Mouse (Mus musculus): ENCODE measurements around the gene Alms1. TPM values are rescaled to one million over a fixed set of nuclear protein-coding genes. Genes with fewer than 3 reads are reported as not detected.
"Not testable (repeated sequence)": the region's sequence is repeated elsewhere in the genome, so short reads cannot be mapped to it uniquely, and the experiment has no call there.

The Alms1 gene
- under 1 TPM; 0.48 to 0.50 TPM for total RNA-seq (2021)
- long read RNA-seq, experiment 1, result 0 reads
- long read RNA-seq, experiment 2, result 0 reads

- peak; percentile 92 for DNase-seq (ENCODE audit: low spot score)
Observed at GRCm38 (mm10) chr6:85587396-85588143, at the start of gene Alms1. Gene Alms1, plus strand, starts transcription at chr6:85587531.

GRCm38 (mm10) chr6:85543351-85544175, 43.8 kb upstream of the Alms1 start:
- no peak for DNase-seq (ENCODE audit: low spot score)

DNA sequence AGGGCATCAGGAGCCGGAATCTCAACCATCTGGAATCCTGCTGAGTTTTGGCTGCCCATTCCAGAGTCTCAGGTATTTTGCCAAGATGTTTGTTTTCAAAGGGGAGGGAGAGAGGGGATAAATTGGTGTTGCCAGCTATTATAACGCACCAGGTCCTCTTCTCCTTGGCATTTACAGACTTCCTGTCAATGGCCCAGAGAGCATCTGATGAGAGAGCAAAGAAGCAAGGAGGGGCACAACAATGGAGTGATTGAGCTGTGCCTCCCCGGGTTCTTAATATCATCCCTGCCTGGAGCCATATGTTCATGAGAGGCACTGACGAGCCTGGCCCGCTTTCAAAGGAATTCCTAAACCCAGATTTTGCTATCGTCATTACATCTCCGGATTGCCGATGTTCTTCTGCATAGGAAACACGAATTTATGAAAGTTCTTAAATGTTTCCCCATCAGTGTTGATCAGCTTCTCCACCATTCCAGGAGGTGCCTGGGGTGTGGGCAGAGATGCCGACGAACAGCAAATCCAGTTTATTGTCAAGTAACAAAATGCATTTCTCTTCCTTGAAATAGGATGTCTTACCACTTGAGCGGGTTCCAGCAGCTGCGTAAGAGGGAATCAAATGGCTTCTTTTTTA, 43.0 kb upstream of the Alms1 start:
- DNase-seq (ENCODE audit: low spot score), result no peak

DNA sequence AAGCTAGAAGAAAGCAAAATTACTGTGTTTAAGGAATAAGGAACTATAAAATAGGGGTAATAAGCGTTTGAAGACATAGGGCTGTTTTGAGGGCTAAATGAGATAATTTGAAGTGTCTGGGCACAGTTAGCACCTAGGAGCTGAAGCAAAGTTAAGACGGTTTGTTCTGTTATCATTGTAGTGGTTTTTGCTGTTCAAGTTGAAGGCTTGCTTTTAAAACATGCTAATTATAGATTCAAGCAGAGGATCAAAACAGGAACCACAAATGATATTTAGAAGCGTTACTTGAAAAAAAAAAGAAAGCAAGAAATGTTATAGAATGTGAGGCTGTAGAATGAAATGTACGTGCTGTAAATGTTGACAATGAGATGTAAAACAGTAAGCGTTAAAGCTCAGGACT, 39.7 kb upstream of the Alms1 start:
- DNase-seq (ENCODE audit: low spot score), result no peak

GRCm38 (mm10) chr6:85562374-85562773, 25.0 kb upstream of the Alms1 start:
- no peak for DNase-seq (ENCODE audit: low spot score)

DNA sequence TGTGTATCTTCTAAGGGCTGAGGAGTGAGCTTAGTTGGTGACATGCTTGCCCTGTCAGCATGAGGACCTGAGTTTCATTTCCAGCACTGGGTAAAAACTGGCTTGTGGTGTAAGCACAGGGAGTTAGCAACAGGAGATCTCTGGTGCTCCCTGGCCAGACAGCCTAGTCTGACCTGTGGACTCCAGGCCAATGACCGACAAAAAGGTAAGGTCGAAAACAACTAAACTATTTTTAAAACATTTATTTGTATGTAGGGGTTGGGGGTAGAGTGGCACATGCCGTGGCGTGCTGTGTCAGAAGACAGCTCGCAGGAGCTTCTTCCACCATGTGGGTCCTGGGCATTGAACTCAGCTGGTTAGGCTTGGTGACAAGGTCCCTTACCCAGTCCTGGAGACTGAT, 14.5 kb upstream of the Alms1 start:
- DNase-seq (ENCODE audit: low spot score), result no peak

GRCm38 (mm10) chr6:85581688-85582087, 5.6 kb upstream of the Alms1 start:
- no peak for DNase-seq (ENCODE audit: low spot score)

DNA sequence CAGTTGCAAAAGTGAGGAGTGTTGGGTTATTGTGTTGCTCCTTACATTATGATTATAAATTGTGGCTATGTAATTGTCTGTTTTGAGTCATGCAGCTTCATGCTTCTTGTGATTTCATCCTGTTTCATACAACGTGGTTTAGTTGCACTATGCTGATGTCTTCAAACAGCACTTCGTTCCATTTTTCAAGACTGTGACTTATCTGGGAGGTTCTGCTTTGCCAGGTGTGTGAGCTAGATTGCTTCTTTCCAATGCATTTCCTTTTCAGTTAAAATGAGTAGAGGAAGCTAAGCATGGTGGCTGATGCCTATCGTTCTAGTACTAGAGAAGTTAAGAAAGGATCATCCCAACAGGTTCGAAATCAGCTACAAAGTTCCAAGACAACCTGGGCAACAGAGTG, 2.7 kb upstream of the Alms1 start:
- DNase-seq (ENCODE audit: low spot score), result no peak

DNA sequence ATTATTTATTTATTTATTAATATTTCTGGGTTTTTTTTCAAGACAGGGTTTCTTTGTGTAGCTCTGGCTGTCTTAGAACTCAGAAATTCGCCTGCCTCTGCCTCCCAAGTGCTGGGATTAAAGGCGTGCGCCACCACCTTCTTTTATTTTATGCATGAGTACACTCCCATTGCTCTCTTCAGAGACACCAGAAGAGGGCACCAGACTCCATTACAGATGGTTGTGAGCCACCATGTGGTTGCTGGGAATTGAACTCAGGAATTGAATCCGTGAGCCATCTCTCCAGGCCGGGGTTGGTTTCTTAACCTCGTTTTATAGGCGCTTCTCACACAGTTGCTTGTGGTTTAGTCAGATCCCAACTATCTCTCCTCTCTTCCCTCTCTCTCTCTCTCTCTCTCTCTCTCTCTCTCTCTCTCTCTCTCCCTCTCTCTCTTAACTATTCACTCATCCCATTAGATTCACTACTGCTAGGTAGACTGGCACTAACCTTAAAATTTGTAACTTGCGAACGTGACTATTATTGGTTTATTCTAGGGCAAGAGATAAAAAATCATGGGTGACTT, 445 bp upstream of the Alms1 start:
- peak; percentile 4 for DNase-seq (ENCODE audit: low spot score)

DNA sequence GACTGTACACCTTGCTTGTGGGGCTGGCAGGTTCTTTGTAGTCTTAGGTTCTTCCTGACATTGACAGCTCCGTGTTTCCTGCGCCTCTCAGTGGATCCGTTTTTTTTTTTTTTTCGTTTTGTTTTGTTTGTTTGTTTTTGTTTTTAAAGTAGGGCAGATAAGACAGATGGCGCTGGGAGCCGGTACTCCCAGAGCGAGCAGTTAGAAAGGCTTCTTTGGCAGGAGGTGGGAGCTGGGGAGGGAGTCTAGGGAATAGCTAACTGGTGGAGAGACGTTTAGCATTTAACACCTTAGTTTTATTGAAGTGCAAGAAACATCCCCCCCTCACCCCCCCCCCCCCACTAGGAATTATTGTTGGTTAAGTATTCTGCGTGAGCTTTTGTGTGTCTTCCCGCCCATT, 833 bp downstream of the Alms1 start:
- no peak for DNase-seq (ENCODE audit: low spot score)

DNA sequence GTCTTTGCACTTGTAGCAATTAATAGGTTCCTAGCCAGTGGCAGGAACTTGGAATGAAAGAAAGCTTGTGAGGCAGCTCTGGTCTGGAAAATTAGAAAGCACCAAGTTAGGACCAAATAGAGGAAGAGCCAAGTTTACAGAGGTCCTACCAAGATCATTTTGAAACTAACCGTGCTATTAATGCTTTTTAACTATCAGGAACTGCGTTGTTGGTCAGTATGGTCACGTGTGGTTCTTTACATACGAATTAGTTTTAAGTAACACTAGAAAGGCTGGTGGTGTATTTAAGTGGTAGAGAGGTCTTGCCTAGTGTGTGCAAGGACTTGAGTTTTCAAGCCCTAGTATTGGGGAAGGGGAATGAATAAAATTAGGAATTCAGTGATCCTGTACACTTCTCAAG, 1.2 kb downstream of the Alms1 start:
- no peak for DNase-seq (ENCODE audit: low spot score)

- no peak for DNase-seq (ENCODE audit: low spot score)
Observed at GRCm38 (mm10) chr6:85590116-85590515, 2.8 kb downstream of the Alms1 start.

GRCm38 (mm10) chr6:85599310-85599709, 12.0 kb downstream of the Alms1 start:
- no peak for DNase-seq (ENCODE audit: low spot score)

DNA sequence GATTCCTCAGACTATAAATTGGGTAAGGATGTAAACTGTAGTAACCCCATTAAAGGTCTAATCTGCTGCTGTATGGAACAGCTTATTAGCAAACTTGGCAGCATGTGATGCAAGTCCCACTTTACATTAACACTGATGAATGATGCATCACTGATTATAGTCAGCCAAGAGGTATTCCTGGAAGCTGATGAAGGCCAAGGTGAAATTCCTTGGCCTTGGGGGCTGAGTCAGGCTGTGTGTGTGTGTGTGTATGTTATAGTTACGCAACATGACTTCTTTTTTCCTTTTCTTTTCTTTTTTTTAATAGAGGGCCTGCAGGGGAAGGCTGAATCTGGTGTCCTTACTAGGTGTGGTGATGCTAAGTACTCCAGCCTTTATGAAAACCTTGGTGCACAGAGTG, 23.2 kb downstream of the Alms1 start:
- DNase-seq (ENCODE audit: low spot score), result no peak

- no peak for DNase-seq (ENCODE audit: low spot score)
Observed at GRCm38 (mm10) chr6:85620826-85621225, 33.5 kb downstream of the Alms1 start.

DNA sequence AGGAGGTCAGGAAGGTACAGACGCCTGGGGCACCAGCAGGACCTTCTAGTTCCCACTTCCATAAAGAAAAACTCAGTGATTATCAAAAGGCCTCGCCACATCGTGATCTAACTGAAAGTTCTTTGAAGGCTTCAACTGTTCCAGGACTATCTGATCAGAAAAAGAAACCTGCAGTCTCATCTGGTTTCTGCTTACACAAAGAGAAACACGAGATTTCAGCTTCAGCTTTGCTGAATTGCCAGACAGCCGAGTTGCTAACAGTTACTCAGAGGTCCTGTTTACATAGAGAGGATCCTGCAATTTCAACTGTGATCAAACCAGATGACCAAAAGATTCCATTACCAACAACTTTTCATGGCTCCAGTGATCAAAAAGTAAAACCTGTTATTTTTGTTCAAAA, 34.3 kb downstream of the Alms1 start:
- DNase-seq (ENCODE audit: low spot score), result no peak

DNA sequence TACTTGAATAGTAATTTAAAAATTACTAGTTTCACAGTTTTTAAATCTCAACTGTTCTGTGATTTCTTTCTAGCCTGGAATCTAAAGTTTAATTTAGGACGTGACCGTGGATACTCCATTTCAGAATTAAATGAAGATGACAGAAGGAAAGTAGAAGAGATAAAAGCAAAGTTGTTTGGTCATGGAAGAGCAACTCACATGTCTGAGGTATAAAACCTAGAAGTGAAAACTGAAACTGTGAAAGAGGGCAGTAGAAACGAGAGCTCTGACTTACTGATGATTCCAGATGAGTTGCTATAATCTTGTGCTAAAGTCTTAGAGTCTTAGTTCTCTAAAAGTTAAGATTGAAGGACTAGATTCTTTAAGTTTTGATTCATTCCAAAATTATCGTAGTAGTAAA, 37.2 kb downstream of the Alms1 start:
- no peak for DNase-seq (ENCODE audit: low spot score)

DNA sequence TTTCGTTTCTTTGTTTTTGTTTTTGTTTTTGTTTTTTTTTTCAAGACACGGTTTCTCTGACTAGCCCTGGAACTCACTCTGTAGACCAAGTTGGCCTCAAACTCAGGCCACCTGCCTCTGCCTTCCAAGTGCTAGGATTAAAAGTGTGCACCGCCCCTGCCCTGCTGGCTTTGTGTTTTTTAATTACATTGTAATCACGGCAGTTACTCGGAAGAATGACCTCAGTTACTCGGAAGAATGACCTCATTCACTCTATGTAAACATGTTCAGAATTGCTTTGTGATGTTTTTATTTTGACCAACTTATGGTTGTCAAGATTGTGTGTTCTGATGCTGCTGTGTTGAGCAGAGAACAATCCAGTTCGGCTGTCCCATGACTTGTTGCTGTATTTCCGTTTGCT, 45.8 kb downstream of the Alms1 start:
- DNase-seq (ENCODE audit: low spot score), result no peak

GRCm38 (mm10) chr6:85653244-85653643, 65.9 kb downstream of the Alms1 start:
- no peak for DNase-seq (ENCODE audit: low spot score)

DNA sequence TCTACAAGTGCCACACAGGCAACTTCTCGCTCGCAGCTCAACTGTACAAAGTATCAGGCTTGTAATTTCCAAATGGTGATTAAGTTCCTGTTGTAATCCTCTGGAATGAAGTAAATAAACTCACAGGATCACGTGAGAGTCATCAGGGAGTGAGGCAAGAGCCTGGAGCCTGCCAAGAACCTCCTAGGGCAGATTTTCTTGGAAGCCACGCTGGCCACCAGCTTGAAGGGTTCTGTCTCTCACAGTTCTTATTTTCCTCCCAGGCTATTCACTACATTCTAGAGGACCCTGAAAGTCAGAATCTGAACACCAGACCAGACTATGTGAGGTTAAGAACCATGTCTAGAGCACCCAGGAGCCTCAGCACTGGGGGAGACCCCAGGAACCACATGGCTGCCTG, 114.6 kb downstream of the Alms1 start:
- DNase-seq (ENCODE audit: low spot score), result peak; percentile 66

GRCm38 (mm10) chr6:85709206-85709605, 121.9 kb downstream of the Alms1 start:
- DNase-seq (ENCODE audit: low spot score), result not testable (repeated sequence)

GRCm38 (mm10) chr6:85709607-85710006, 122.3 kb downstream of the Alms1 start:
- not testable (repeated sequence) for DNase-seq (ENCODE audit: low spot score)

All from gastrocnemius, adult 18-20 months (tissue).